Mouse (Mus musculus) embryonic facial prominence, embryonic 14.5 days (tissue): ENCODE data around the gene Bace1. TPM values are rescaled to one million over a fixed set of nuclear protein-coding genes. Genes with fewer than 3 reads are reported as not detected.
A peak's percentile ranks its signal among the peaks of the same experiment; 100 is the strongest.
"Not testable (repeated sequence)": the region's sequence is repeated elsewhere in the genome, so short reads cannot be mapped to it uniquely, and the experiment has no call there.

ENCODE experiments used
- ATAC-seq: fragments of 200-750 bp; cut with Nextera tagmentation; 2 replicates; pipeline ENCODE4 v1.8.0; 2017; ENCODE audit warnings: low read depth, moderate number of reproducible peaks, moderate TSS enrichment
- DNase-seq: peaks from one replicate; pipeline ENCODE4 v3.0.0-alpha.2; 2015; ENCODE audit warnings: low spot score
- H3K27ac ChIP-seq: fragments of 300-500 bp; sonication (generic); replicated peaks from 2 replicates; pipeline ENCODE4 v1.5.1; 2014; ENCODE audit warnings: low read depth, mild to moderate bottlenecking, low read length, moderate library complexity
- H3K27me3 ChIP-seq: fragments of 300-500 bp; sonication (generic); replicated peaks from 2 replicates; pipeline ENCODE4 v1.6.1; 2014; ENCODE audit warnings: low read length; ENCODE audit not compliant: control insufficient read depth, insufficient read depth
- H3K36me3 ChIP-seq: fragments of 300-500 bp; sonication (generic); 2 replicates; pipeline ENCODE4 v1.6.1; 2014; ENCODE audit warnings: low read length, mixed read lengths; ENCODE audit not compliant: control insufficient read depth, insufficient read depth
- H3K4me1 ChIP-seq: fragments of 300-500 bp; sonication (generic); 2 replicates; pipeline ENCODE4 v1.6.1; 2014; ENCODE audit warnings: antibody characterized with exemption, low read length; ENCODE audit not compliant: control insufficient read depth, insufficient read depth
- H3K4me2 ChIP-seq: fragments of 300-500 bp; sonication (generic); 2 replicates; pipeline ENCODE4 v1.6.1; 2014; ENCODE audit warnings: low read depth, mild to moderate bottlenecking, low read length, moderate library complexity, mixed read lengths
- H3K4me3 ChIP-seq: fragments of 300-500 bp; sonication (generic); 2 replicates; pipeline ENCODE4 v1.5.1; 2014; ENCODE audit warnings: low read depth, mild to moderate bottlenecking, low read length
- H3K9ac ChIP-seq: fragments of 300-500 bp; sonication (generic); 2 replicates; pipeline ENCODE4 v1.6.1; 2014; ENCODE audit warnings: low read depth, mild to moderate bottlenecking, low read length, moderate library complexity, mixed read lengths
- H3K9me3 ChIP-seq: fragments of 300-500 bp; sonication (generic); 2 replicates; pipeline ENCODE4 v1.6.1; 2016; ENCODE audit warnings: low read length; ENCODE audit not compliant: control insufficient read depth
- WGBS: fragments of 180-500 bp; shearing (Covaris S2); extraction: QIAGEN DNeasy Blood & Tissue Kit; methylation state at CpG from one replicate; pipeline ENCODE4 v1.1.7; 2014; 5-methylcytosine and 5-hydroxymethylcytosine counted together
- polyA plus RNA-seq: library from polyadenylated mRNA; unstranded; fragments of >200 nt; fragmentation: Nextera tagmentation; extraction: Ambion mirVana; gene quantifications from 2 replicates; pipeline ENCODE4 v1.2.1, GENCODE M21; 2014

The Bace1 gene
- polyA plus RNA-seq, 1 experiment from 2014 or later: 40.6 TPM

- WGBS: 60% methylated on average over 5 of the region's 5 CpGs
- peak overlapping the region; percentile 74 for H3K4me3 ChIP-seq
- no peak for ATAC-seq
- H3K27me3 ChIP-seq: no peaks in the 10 kb centered on the region
- peak overlapping the region; percentile 80 for H3K9ac ChIP-seq
- H3K4me2 ChIP-seq: peak overlapping the region; percentile 96
- H3K9me3 ChIP-seq: no peaks in the 10 kb centered on the region
- H3K4me1 ChIP-seq: peaks cover 19% of the 10 kb centered on the region
- DNase-seq: no peak
- no peaks in the 10 kb centered on the region for H3K36me3 ChIP-seq
- no peak overlapping the region for H3K27ac ChIP-seq
These were observed 2.0 kb downstream of the Bace1 start for GRCm38 (mm10) chr9:45840331-45840730.

- H3K9ac ChIP-seq: no peak overlapping the region
- WGBS: 77% methylated on average over 6 of the region's 6 CpGs
These were observed 3.1 kb downstream of the Bace1 start for GRCm38 (mm10) chr9:45841458-45841857.

GRCm38 (mm10) chr9:45843007-45843406 lies 4.6 kb downstream of the Bace1 start:
- Histone ChIP-seq H3K27me3 (no peaks in the 10 kb centered on the region), H3K9me3 (no peaks in the 10 kb centered on the region), H3K4me2 (no peak overlapping the region), H3K36me3 (no peaks in the 10 kb centered on the region), H3K27ac (no peak overlapping the region), H3K4me3 (no peak overlapping the region), H3K4me1 (peaks cover 19% of the 10 kb centered on the region), H3K9ac (no peak overlapping the region)
- ATAC-seq: no peak
- WGBS: 81% methylated on average over 5 of the region's 5 CpGs
- DNase-seq: no peak

More at GRCm38 (mm10) chr9:45841458-45841857, 3.1 kb downstream of the Bace1 start:
- H3K27ac ChIP-seq: no peak overlapping the region
- H3K9me3 ChIP-seq: no peaks in the 10 kb centered on the region
- H3K36me3 ChIP-seq: no peaks in the 10 kb centered on the region
- no peak for ATAC-seq
- peaks cover 19% of the 10 kb centered on the region for H3K4me1 ChIP-seq
- no peak for DNase-seq
- no peaks in the 10 kb centered on the region for H3K27me3 ChIP-seq
- peak overlapping the region; percentile 96; the same call in 1 of the 2 replicates for H3K4me2 ChIP-seq
- H3K4me3 ChIP-seq: no peak overlapping the region

- Histone ChIP-seq H3K27ac (no peak overlapping the region), H3K4me1 (peaks cover 25% of the 10 kb centered on the region), H3K9ac (no peak overlapping the region), H3K4me3 (no peak overlapping the region), H3K27me3 (no peaks in the 10 kb centered on the region), H3K36me3 (no peaks in the 10 kb centered on the region), H3K4me2 (no peak overlapping the region), H3K9me3 (no peaks in the 10 kb centered on the region)
- WGBS: 96% methylated on average over 1 of the region's 1 CpGs
- DNase-seq (no peak), ATAC-seq (no peak)
These were observed 5.4 kb downstream of the Bace1 start for GRCm38 (mm10) chr9:45843780-45844179.

- no peaks in the 10 kb centered on the region for H3K27me3 ChIP-seq
- H3K27ac ChIP-seq: no peak overlapping the region
- no peak overlapping the region for H3K4me2 ChIP-seq
- no peaks in the 10 kb centered on the region for H3K36me3 ChIP-seq
- H3K9me3 ChIP-seq: no peaks in the 10 kb centered on the region
- no peak overlapping the region for H3K4me3 ChIP-seq
- DNase-seq (no peak), ATAC-seq (no peak)
- 84% methylated on average over 3 of the region's 3 CpGs for WGBS
- H3K9ac ChIP-seq: no peak overlapping the region
- peaks cover 24% of the 10 kb centered on the region for H3K4me1 ChIP-seq
These were observed 7.2 kb downstream of the Bace1 start for GRCm38 (mm10) chr9:45845541-45845940.

GRCm38 (mm10) chr9:45846176-45846575 lies 7.8 kb downstream of the Bace1 start:
- not testable (repeated sequence) for H3K27ac ChIP-seq, H3K4me3 ChIP-seq, DNase-seq, H3K27me3 ChIP-seq, H3K9me3 ChIP-seq, H3K4me2 ChIP-seq, H3K9ac ChIP-seq, ATAC-seq, H3K36me3 ChIP-seq
- 56% methylated on average over 2 of the region's 2 CpGs for WGBS
- peaks cover 24% of the 10 kb centered on the region for H3K4me1 ChIP-seq

GRCm38 (mm10) chr9:45846891-45847460 lies 8.6 kb downstream of the Bace1 start:
- ATAC-seq: no peak

GRCm38 (mm10) chr9:45849528-45850408 lies 11.4 kb downstream of the Bace1 start:
- Histone ChIP-seq H3K4me3 (no peak overlapping the region), H3K9me3 (no peaks in the 10 kb centered on the region), H3K9ac (peak overlapping the region; percentile 34; the same call in 1 of the 2 replicates), H3K4me1 (peaks cover 24% of the 10 kb centered on the region), H3K4me2 (no peak overlapping the region), H3K27ac (peak overlapping the region; percentile 84), H3K27me3 (no peaks in the 10 kb centered on the region), H3K36me3 (peaks cover 13% of the 10 kb centered on the region; the same call in 1 of the 2 replicates)
- ATAC-seq (peak; percentile 87), DNase-seq (peak; percentile 92)
- 37% methylated on average over 9 of the region's 9 CpGs for WGBS

More at GRCm38 (mm10) chr9:45846891-45847460, 8.6 kb downstream of the Bace1 start:
- Histone ChIP-seq H3K27me3 (no peaks in the 10 kb centered on the region), H3K9me3 (no peaks in the 10 kb centered on the region), H3K4me2 (no peak overlapping the region), H3K27ac (no peak overlapping the region), H3K4me1 (peaks cover 24% of the 10 kb centered on the region), H3K4me3 (no peak overlapping the region), H3K9ac (no peak overlapping the region), H3K36me3 (no peaks in the 10 kb centered on the region)
- 80% methylated on average over 5 of the region's 5 CpGs for WGBS
- no peak for DNase-seq
